Mouse (Mus musculus) monocyte, adult 5-6 weeks (primary cell): ENCODE results near the gene Mtmr11. TPM values are rescaled to one million over a fixed set of nuclear protein-coding genes. Genes with fewer than 3 reads are reported as not detected.
"Not testable (repeated sequence)": the region's sequence is repeated elsewhere in the genome, so short reads cannot be mapped to it uniquely, and the experiment has no call there.

ENCODE experiments used
- ATAC-seq: fragments of 153-309, 156-312 bp; replicated peaks from 2 replicates; pipeline ENCODE4 v1.8.0; 2017; ENCODE audit warnings: mild to moderate bottlenecking; ENCODE audit not compliant: low TSS enrichment, insufficient number of reproducible peaks, severe bottlenecking, poor library complexity, low FRiP score
- total RNA-seq: library from RNA; stranded (forward); fragments of 200-1000, 200-491, 200-594 nt; gene quantifications from 3 replicates; pipeline ENCODE4 v1.2.3, GENCODE M21; 2017

The Mtmr11 gene
- total RNA-seq, 1 experiment from 2014 or later: 2.4 TPM

- peak; percentile 89 for ATAC-seq
Observed at GRCm38 (mm10) chr3:96197129-96197749, 35.4 kb downstream of the Mtmr11 start.

- no peak for ATAC-seq
Observed at GRCm38 (mm10) chr3:96198181-96198580, 36.4 kb downstream of the Mtmr11 start.

GRCm38 (mm10) chr3:96198601-96199251 lies 36.9 kb downstream of the Mtmr11 start:
- ATAC-seq: not testable (repeated sequence)

GRCm38 (mm10) chr3:96199731-96200130 lies 37.9 kb downstream of the Mtmr11 start:
- ATAC-seq: no peak

- ATAC-seq: no peak
Observed at GRCm38 (mm10) chr3:96207819-96208218, 46.0 kb downstream of the Mtmr11 start.

GRCm38 (mm10) chr3:96209242-96209641 lies 47.4 kb downstream of the Mtmr11 start:
- no peak for ATAC-seq

GRCm38 (mm10) chr3:96219191-96219641 lies 57.4 kb downstream of the Mtmr11 start:
- ATAC-seq: no peak

GRCm38 (mm10) chr3:96219661-96220130 lies 57.9 kb downstream of the Mtmr11 start, which contains the start of the genes Bola1 and Hist2h2ab:
TSS of gene Bola1 (minus strand) at chr3:96219709.
TSS of gene Hist2h2ab (plus strand) at chr3:96219865.
- peak; percentile 79 for ATAC-seq

GRCm38 (mm10) chr3:96220131-96220764 lies 58.4 kb downstream of the Mtmr11 start:
- ATAC-seq: not testable (repeated sequence)

- ATAC-seq: peak; percentile 82
Observed at GRCm38 (mm10) chr3:96220765-96221639, 59.2 kb downstream of the Mtmr11 start, which contains the start of the genes Hist2h2ac and Hist2h2be. TSS of gene Hist2h2ac (minus strand) at chr3:96220880. TSS of gene Hist2h2be (plus strand) at chr3:96221119.

Other genes with a start within 250 kb of the Mtmr11 start
- 108 to 150 TPM (median 134 TPM) in 3 replicates for gene Anp32e, start 232.8 kb upstream of the Mtmr11 start, total RNA-seq
- gene Plekho1, start 166.0 kb upstream of the Mtmr11 start, total RNA-seq: 73.1 to 144 TPM (median 131 TPM) in 3 replicates
- gene Vps45, start 103.5 kb upstream of the Mtmr11 start, total RNA-seq: 18.1 to 75.8 TPM (median 21.4 TPM) in 3 replicates
- gene Otud7b, start 57.5 kb upstream of the Mtmr11 start, total RNA-seq: 12.5 to 26.2 TPM (median 17.1 TPM) in 3 replicates
- gene Sf3b4, start 10.3 kb downstream of the Mtmr11 start, total RNA-seq: 4.0 to 14.2 TPM (median 7.5 TPM) in 3 replicates
- gene Sv2a, start 19.1 kb downstream of the Mtmr11 start, total RNA-seq: 0.21 to 0.29 TPM in 2 of 3 replicates, not detected in the other
- 3.9 to 8.1 TPM (median 6.9 TPM) in 3 replicates for gene Bola1, start 57.7 kb downstream of the Mtmr11 start, total RNA-seq
- 11.5 to 28.2 TPM (median 14.2 TPM) in 3 replicates for gene Hist2h2ab, start 57.9 kb downstream of the Mtmr11 start, total RNA-seq
- 169 to 362 TPM (median 289 TPM) in 3 replicates for gene Hist2h2ac, start 58.9 kb downstream of the Mtmr11 start, total RNA-seq
- gene Hist2h2be, start 59.1 kb downstream of the Mtmr11 start, total RNA-seq: 2.5 to 12.5 TPM (median 3.6 TPM) in 3 replicates
- 1.5 to 1.6 TPM in 2 of 3 replicates, not detected in the other for gene Hist2h3c2, start 77.1 kb downstream of the Mtmr11 start, total RNA-seq
- gene Hist2h2aa2, start 78.3 kb downstream of the Mtmr11 start, total RNA-seq: 492 to 498 TPM (median 493 TPM) in 3 replicates
- gene Hist2h2aa1, start 83.5 kb downstream of the Mtmr11 start, total RNA-seq: 960 to 1,517 TPM (median 1,455 TPM) in 3 replicates
- not detected in 3 replicates for gene Hist2h3c1, start 84.7 kb downstream of the Mtmr11 start, total RNA-seq
- 9.6 to 40.3 TPM (median 12.9 TPM) in 3 replicates for gene Hist2h4, start 101.3 kb downstream of the Mtmr11 start, total RNA-seq
- 4.4 to 34.9 TPM (median 10.9 TPM) in 3 replicates for gene Hist2h3b, start 106.7 kb downstream of the Mtmr11 start, total RNA-seq
- gene Hist2h2bb, start 107.7 kb downstream of the Mtmr11 start, total RNA-seq: 249 to 540 TPM (median 349 TPM) in 3 replicates
- gene Fcgr1, start 132.0 kb downstream of the Mtmr11 start, total RNA-seq: 11.6 to 16.4 TPM (median 12.6 TPM) in 3 replicates